Mouse (Mus musculus) liver, embryonic 12.5 days (tissue): ENCODE results near the gene Gm17268. TPM values are rescaled to one million over a fixed set of nuclear protein-coding genes. Genes with fewer than 3 reads are reported as not detected.

Experiments
- ATAC-seq: fragments of 200-750 bp; cut with Nextera tagmentation; 2 replicates; pipeline ENCODE4 v1.8.0; 2017; ENCODE audit warnings: moderate number of reproducible peaks, mild to moderate bottlenecking, moderate library complexity
- H3K27ac ChIP-seq: fragments of 300-500 bp; sonication (generic); 2 replicates; pipeline ENCODE4 v1.5.1; 2016; ENCODE audit warnings: mild to moderate bottlenecking
- H3K27me3 ChIP-seq: fragments of 300-500 bp; sonication (generic); replicated peaks from 2 replicates; pipeline ENCODE4 v1.6.1; 2016; ENCODE audit warnings: mild to moderate bottlenecking, moderate library complexity
- H3K36me3 ChIP-seq: fragments of 300-500 bp; sonication (generic); 2 replicates; pipeline ENCODE4 v1.6.1; 2016; ENCODE audit warnings: mild to moderate bottlenecking, moderate library complexity
- H3K4me1 ChIP-seq: fragments of 300-500 bp; sonication (generic); 2 replicates; pipeline ENCODE4 v1.6.1; 2016
- H3K4me2 ChIP-seq: fragments of 300-500 bp; sonication (generic); 2 replicates; pipeline ENCODE4 v1.6.1; 2016; ENCODE audit warnings: mild to moderate bottlenecking, moderate library complexity
- H3K4me3 ChIP-seq: fragments of 300-500 bp; sonication (generic); 2 replicates; pipeline ENCODE4 v1.5.1; 2016; ENCODE audit warnings: mild to moderate bottlenecking, moderate library complexity
- H3K9ac ChIP-seq: fragments of 300-500 bp; sonication (generic); 2 replicates; pipeline ENCODE4 v1.6.1; 2016; ENCODE audit warnings: mild to moderate bottlenecking, moderate library complexity
- H3K9me3 ChIP-seq: fragments of 300-500 bp; sonication (generic); replicated peaks from 2 replicates; pipeline ENCODE4 v1.6.1; 2016; ENCODE audit warnings: mild to moderate bottlenecking, moderate library complexity
- WGBS: fragments of 180-500 bp; shearing (Covaris S2); methylation state at CpG from one replicate; pipeline ENCODE4 v1.1.7; 2016; ENCODE audit not compliant: insufficient replicate concordance; 5-methylcytosine and 5-hydroxymethylcytosine counted together
- polyA plus RNA-seq: library from polyadenylated mRNA; unstranded; fragments of >200 nt; fragmentation: Nextera tagmentation; extraction: Ambion mirVana; gene quantifications from 2 replicates; pipeline ENCODE4 v1.2.1, GENCODE M21; 2016

Gm17268 gene
- polyA plus RNA-seq, 1 experiment from 2014 or later = not detected

DNA sequence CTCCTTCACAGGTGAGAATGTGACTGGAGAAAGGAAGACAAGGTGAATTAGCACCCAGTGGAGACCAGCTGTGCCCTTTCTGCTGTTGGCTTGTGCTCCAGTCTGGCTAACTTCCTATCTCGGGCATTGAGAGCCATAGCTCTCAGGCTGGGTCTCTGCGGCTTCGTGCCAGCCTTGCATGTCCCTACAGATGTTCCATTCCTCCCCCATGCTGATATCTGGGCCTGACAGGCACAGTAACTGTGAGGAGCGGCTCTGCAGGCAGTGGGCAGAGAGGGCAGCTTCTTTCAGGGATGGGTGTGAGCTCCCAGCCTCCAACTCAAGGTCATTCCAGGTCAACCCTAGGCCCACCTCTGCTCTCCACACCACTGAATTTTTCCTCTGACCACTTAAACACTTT is 38.9 kb downstream of the Gm17268 start:
- no peaks in the 10 kb centered on the region for H3K36me3 ChIP-seq

DNA sequence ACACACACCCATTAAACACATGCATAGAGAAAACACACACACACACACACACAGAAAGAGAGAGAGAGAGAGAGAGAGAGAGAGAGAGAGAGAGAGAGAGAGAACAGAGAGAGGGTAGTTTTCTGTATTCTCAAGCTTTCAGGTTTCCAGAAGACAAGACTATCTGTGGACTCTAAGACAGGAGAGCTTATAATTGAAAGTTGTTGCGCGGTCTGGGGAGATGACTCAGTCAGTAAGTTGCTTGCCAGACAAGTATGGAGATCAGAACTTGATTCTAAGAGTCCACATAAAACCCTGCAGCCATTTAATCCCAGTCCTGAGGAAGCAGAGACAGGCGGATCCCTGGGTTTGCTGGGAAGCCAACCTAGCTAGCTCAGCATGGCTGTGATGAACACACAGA is 39.7 kb downstream of the Gm17268 start:
- Histone ChIP-seq H3K4me2 (no peak overlapping the region), H3K9ac (no peak overlapping the region), H3K27me3 (no peaks in the 10 kb centered on the region), H3K27ac (no peak overlapping the region), H3K4me3 (no peak overlapping the region), H3K4me1 (no peaks in the 10 kb centered on the region), H3K9me3 (no peaks in the 10 kb centered on the region), H3K36me3 (no peaks in the 10 kb centered on the region)
- WGBS = 62% methylated on average over 3 of the region's 3 CpGs
- no peak for ATAC-seq

More for the DNA sequence above, 38.9 kb downstream of the Gm17268 start:
- H3K4me3 ChIP-seq = no peak overlapping the region
- ATAC-seq = no peak
- no peaks in the 10 kb centered on the region for H3K4me1 ChIP-seq
- no peaks in the 10 kb centered on the region for H3K9me3 ChIP-seq
- no peak overlapping the region for H3K9ac ChIP-seq
- WGBS = 61% methylated on average over 4 of the region's 4 CpGs
- H3K4me2 ChIP-seq = no peak overlapping the region
- H3K27me3 ChIP-seq = no peaks in the 10 kb centered on the region
- H3K27ac ChIP-seq = no peak overlapping the region

DNA sequence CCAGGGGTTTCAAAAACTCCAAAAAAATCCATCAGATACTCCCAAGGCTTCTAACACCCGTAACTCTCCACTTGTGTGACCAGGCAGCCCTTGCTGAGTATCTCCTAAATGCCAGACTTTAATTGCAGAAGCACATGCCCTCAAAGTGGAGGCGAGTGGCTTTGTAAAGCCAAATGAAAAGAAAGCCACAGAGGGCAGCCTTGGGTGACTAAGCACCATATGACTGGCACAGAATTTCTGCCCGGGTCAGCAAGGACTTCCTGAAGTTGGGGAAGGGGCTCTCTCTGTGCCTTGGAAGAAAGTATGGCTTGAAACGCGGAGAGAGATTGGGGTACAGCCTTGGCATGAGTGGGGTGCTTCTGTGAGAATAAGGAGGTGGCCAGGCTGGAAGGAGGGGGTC is 41.3 kb downstream of the Gm17268 start:
- H3K9me3 ChIP-seq = no peaks in the 10 kb centered on the region
- H3K4me3 ChIP-seq = no peak overlapping the region
- no peaks in the 10 kb centered on the region for H3K27me3 ChIP-seq
- H3K4me2 ChIP-seq = no peak overlapping the region
- H3K9ac ChIP-seq = no peak overlapping the region
- H3K27ac ChIP-seq = no peak overlapping the region
- no peaks in the 10 kb centered on the region for H3K36me3 ChIP-seq
- H3K4me1 ChIP-seq = no peaks in the 10 kb centered on the region
- ATAC-seq = no peak
- 61% methylated on average over 5 of the region's 5 CpGs for WGBS

DNA sequence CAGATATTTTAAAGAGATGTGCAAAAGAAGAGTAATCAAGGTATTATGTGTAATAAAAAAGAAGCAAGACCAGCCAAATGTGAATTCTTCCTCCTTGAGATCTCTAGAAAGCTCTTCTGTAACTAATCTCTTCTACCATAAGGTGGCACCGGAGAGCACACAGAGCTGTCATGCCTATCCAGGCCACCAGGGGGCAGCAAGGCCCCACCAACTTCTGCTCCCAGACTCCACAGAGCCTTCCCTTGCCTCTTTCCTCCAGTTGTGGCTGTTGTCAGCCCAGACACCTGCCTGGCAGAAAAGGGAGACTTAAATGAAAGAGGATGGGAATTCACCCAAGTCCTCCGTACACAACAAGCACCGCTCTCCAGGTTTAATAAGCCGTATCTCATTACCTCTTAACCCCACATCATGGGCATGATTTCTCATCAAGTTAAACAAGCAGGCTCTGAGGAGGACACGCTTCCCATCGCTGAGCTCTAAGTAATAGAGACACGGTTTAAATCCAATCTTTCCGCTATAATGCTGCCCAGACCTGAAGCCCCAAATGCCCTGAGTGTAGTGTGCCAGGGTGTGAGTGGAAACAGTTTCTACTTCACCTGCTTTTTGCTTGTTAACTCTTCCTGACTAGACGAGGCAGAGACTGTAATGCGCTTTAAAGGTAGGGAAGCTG is 42.1 kb downstream of the Gm17268 start:
- Histone ChIP-seq H3K4me2 (no peak overlapping the region), H3K4me1 (no peaks in the 10 kb centered on the region), H3K4me3 (no peak overlapping the region), H3K36me3 (no peaks in the 10 kb centered on the region), H3K9me3 (no peaks in the 10 kb centered on the region), H3K27me3 (no peaks in the 10 kb centered on the region), H3K9ac (no peak overlapping the region), H3K27ac (no peak overlapping the region)
- no peak for ATAC-seq
- 56% methylated on average over 10 of the region's 10 CpGs for WGBS

DNA sequence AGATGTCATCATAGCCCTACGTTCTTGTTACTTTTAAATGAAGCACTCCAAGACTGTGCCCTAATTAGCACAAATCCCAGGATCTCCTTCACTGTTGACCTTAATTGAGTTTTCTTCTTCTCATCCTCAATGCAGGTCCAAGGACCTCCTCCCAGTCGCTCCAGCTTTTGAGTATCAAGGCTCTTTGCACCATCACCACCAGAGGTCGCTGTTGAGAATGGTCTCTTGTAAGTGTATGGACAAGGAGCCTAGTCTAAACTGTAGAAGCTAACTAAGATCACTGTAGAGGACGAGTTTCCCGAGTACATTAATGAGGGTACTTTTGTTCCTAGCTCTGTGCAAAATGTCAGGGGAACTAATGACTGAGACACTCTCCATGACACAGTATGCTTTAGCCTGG is 55.2 kb downstream of the Gm17268 start:
- 30% methylated on average over 5 of the region's 5 CpGs for WGBS
- Histone ChIP-seq H3K4me2 (no peak overlapping the region), H3K4me1 (no peaks in the 10 kb centered on the region), H3K27me3 (no peaks in the 10 kb centered on the region), H3K4me3 (no peak overlapping the region), H3K36me3 (no peaks in the 10 kb centered on the region), H3K9ac (no peak overlapping the region), H3K27ac (no peak overlapping the region), H3K9me3 (no peaks in the 10 kb centered on the region)
- ATAC-seq = no peak

DNA sequence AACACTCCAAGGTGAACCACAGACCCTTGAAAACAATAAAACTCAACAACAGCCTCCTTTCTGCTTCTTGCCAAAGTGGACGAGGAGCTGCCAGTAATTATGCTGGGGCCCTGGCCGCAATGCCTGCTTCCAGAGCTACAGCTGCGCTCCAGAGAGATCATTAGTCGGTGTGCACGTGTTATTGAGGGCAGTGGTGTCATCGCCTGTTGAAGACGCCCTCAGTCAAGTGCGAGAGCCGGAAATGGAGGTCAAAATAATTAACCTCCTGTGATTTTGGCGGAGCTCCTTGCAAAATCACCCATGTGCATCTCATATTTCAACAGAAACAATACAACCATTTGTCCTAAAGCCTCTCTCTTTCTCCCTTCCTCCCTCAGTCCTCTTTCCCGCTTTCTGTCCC is 56.2 kb downstream of the Gm17268 start:
- 69% methylated on average over 11 of the region's 11 CpGs for WGBS
- H3K27me3 ChIP-seq = no peaks in the 10 kb centered on the region
- no peak for ATAC-seq

More for the DNA sequence above, 56.2 kb downstream of the Gm17268 start:
- H3K27ac ChIP-seq = no peak overlapping the region
- H3K4me2 ChIP-seq = no peak overlapping the region
- H3K36me3 ChIP-seq = no peaks in the 10 kb centered on the region
- no peak overlapping the region for H3K4me3 ChIP-seq
- H3K4me1 ChIP-seq = no peaks in the 10 kb centered on the region
- no peak overlapping the region for H3K9ac ChIP-seq
- no peaks in the 10 kb centered on the region for H3K9me3 ChIP-seq

Other genes starting within 250 kb of the Gm17268 start
- not detected in 2 replicates for gene 5530401A14Rik, start 177.9 kb downstream of the Gm17268 start, polyA plus RNA-seq
- 0.06 and 0.11 TPM in 2 replicates for gene Asic2, start 70.1 kb downstream of the Gm17268 start, polyA plus RNA-seq
- gene Ccl2, start 3.0 kb downstream of the Gm17268 start, polyA plus RNA-seq = 2.0 and 2.8 TPM in 2 replicates
- gene Ccl7, start 7.2 kb upstream of the Gm17268 start, polyA plus RNA-seq = 0.62 and 0.68 TPM in 2 replicates
- gene Ccl11, start 19.3 kb upstream of the Gm17268 start, polyA plus RNA-seq = 0.11 TPM in 1 of 2 replicates, not detected in the other
- gene Ccl12, start 63.3 kb upstream of the Gm17268 start, polyA plus RNA-seq = 0.45 and 0.50 TPM in 2 replicates
- not detected in 2 replicates for gene Ccl8, start 76.6 kb upstream of the Gm17268 start, polyA plus RNA-seq